Mouse (Mus musculus): ENCODE data around the gene H2-T24. TPM values are rescaled to one million over a fixed set of nuclear protein-coding genes. Genes with fewer than 3 reads are reported as not detected.

H2-T24 gene
- polyA plus RNA-seq, 1 experiment from 2014 or later: 1.4 TPM

GRCm38 (mm10) chr17:35997713-35998510 lies 22.4 kb downstream of the H2-T24 start:
- ATAC-seq: no peak
- no peak overlapping the region for H3K27ac ChIP-seq (ENCODE audit: low read depth, low read length)
- TF ChIP-seq CTCF (IDR thresholded peaks at IDR 0.05; ENCODE audit: low read depth): no peak
- H3K36me3 ChIP-seq (ENCODE audit: control insufficient read depth, insufficient read depth): no peaks in the 10 kb centered on the region
- no peak overlapping the region for H3K4me3 ChIP-seq (ENCODE audit: low read depth, low read length)
- 48% methylated on average over 12 of the region's 12 CpGs for WGBS
- H3K4me1 ChIP-seq (replicated peaks; ENCODE audit: control insufficient read depth, insufficient read depth, low read length): peaks cover 8% of the 10 kb centered on the region
- H3K9ac ChIP-seq (ENCODE audit: low read depth, low read length): no peak overlapping the region
- no peaks in the 10 kb centered on the region for H3K9me3 ChIP-seq (ENCODE audit: control insufficient read depth)
- 0 out of 2 replicates have a peak overlapping the region, but pooled peaks have one; percentile 17 for H3K4me2 ChIP-seq (replicated peaks; ENCODE audit: low read depth)
- H3K27me3 ChIP-seq (replicated peaks; ENCODE audit: control insufficient read depth, insufficient read depth, low read length): no peaks in the 10 kb centered on the region

DNA sequence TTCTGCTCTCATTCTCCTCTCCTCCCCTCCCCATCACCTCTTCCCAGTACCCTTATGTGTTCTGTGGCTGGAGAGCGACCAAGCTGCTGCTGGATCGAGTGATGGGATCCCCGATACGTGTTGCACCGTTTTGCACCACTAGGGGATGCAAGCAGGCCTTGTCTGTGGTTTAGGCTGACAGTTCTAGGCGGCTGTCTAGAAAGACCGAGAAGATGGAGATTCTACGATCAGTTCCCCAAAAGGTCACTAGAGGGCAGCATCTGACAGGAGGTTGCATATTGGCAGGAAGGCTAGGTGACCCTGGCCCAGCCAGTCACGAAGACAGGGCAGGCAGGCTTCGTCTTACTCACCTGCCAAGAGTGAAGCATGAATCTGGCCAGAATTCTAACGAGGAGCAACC lies 23.4 kb downstream of the H2-T24 start:
- peak; percentile 75 for ATAC-seq
- H3K9me3 ChIP-seq (ENCODE audit: control insufficient read depth): no peaks in the 10 kb centered on the region
- no peaks in the 10 kb centered on the region for H3K27me3 ChIP-seq (replicated peaks; ENCODE audit: control insufficient read depth, insufficient read depth, low read length)
- H3K27ac ChIP-seq (ENCODE audit: low read depth, low read length): no peak overlapping the region
- H3K4me1 ChIP-seq (replicated peaks; ENCODE audit: control insufficient read depth, insufficient read depth, low read length): peaks cover 8% of the 10 kb centered on the region
- H3K4me3 ChIP-seq (ENCODE audit: low read depth, low read length): no peak overlapping the region
- TF ChIP-seq CTCF (IDR thresholded peaks at IDR 0.05; ENCODE audit: low read depth): peak; percentile 100
- no peak overlapping the region for H3K9ac ChIP-seq (ENCODE audit: low read depth, low read length)
- no peaks in the 10 kb centered on the region for H3K36me3 ChIP-seq (ENCODE audit: control insufficient read depth, insufficient read depth)
- H3K4me2 ChIP-seq (replicated peaks; ENCODE audit: low read depth): 0 out of 2 replicates have a peak overlapping the region, but pooled peaks have one; percentile 13
- WGBS: 3% methylated on average over 11 of the region's 11 CpGs

DNA sequence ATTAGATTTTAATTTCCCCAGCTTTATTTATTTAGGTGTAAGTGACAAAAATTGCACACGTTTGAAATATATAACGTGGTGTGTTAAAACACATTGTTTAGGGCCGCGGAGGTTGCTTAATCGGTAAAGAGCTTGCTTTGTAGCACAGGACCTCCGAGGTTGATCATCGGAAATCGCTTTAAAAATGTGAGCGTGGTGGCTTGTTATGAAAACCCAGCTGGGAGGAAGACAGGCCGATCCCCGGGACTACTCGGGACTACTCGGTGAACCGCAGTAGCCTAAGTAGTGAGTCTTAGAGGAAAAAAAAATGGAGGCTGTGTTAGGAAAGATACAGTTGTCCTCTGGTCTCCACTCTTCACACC lies 25.5 kb downstream of the H2-T24 start:
- Histone ChIP-seq H3K36me3 (ENCODE audit: control insufficient read depth, insufficient read depth) (no peaks in the 10 kb centered on the region), H3K4me1 (replicated peaks; ENCODE audit: control insufficient read depth, insufficient read depth, low read length) (peaks cover 8% of the 10 kb centered on the region), H3K27me3 (replicated peaks; ENCODE audit: control insufficient read depth, insufficient read depth, low read length) (no peaks in the 10 kb centered on the region), H3K27ac (ENCODE audit: low read depth, low read length) (no peak overlapping the region), H3K9me3 (ENCODE audit: control insufficient read depth) (no peaks in the 10 kb centered on the region), H3K9ac (ENCODE audit: low read depth, low read length) (peak overlapping the region; percentile 51; the same call in 1 of the 2 replicates), H3K4me2 (replicated peaks; ENCODE audit: low read depth) (peak overlapping the region; percentile 60), H3K4me3 (ENCODE audit: low read depth, low read length) (peak overlapping the region; percentile 42)
- TF ChIP-seq CTCF (IDR thresholded peaks at IDR 0.05; ENCODE audit: low read depth): no peak
- no peak for ATAC-seq
- 3% methylated on average over 14 of the region's 14 CpGs for WGBS

GRCm38 (mm10) chr17:35994175-35994878 lies 26.0 kb downstream of the H2-T24 start:
- WGBS: 3% methylated on average over 31 of the region's 31 CpGs
- Histone ChIP-seq H3K4me1 (replicated peaks; ENCODE audit: control insufficient read depth, insufficient read depth, low read length) (peaks cover 8% of the 10 kb centered on the region), H3K4me2 (replicated peaks; ENCODE audit: low read depth) (peak overlapping the region; percentile 60), H3K36me3 (ENCODE audit: control insufficient read depth, insufficient read depth) (no peaks in the 10 kb centered on the region), H3K27ac (ENCODE audit: low read depth, low read length) (peak overlapping the region; percentile 52; the same call in 1 of the 2 replicates), H3K4me3 (ENCODE audit: low read depth, low read length) (peak overlapping the region; percentile 42), H3K27me3 (replicated peaks; ENCODE audit: control insufficient read depth, insufficient read depth, low read length) (no peaks in the 10 kb centered on the region), H3K9me3 (ENCODE audit: control insufficient read depth) (no peaks in the 10 kb centered on the region), H3K9ac (ENCODE audit: low read depth, low read length) (peak overlapping the region; percentile 51; the same call in 1 of the 2 replicates)
- no peak for TF ChIP-seq CTCF (IDR thresholded peaks at IDR 0.05; ENCODE audit: low read depth)
- peak; percentile 27 for ATAC-seq

- no peak overlapping the region for H3K9ac ChIP-seq (ENCODE audit: low read depth, low read length)
- peaks cover 8% of the 10 kb centered on the region for H3K4me1 ChIP-seq (replicated peaks; ENCODE audit: control insufficient read depth, insufficient read depth, low read length)
- peak; percentile 61 for ATAC-seq
- H3K9me3 ChIP-seq (ENCODE audit: control insufficient read depth): no peaks in the 10 kb centered on the region
- TF ChIP-seq CTCF (IDR thresholded peaks at IDR 0.05; ENCODE audit: low read depth): peak; percentile 100
- H3K36me3 ChIP-seq (ENCODE audit: control insufficient read depth, insufficient read depth): peaks cover 2% of the 10 kb centered on the region; the same call in 1 of the 2 replicates
- H3K4me3 ChIP-seq (ENCODE audit: low read depth, low read length): peak overlapping the region; percentile 42; the same call in 1 of the 2 replicates
- WGBS: 5% methylated on average over 17 of the region's 17 CpGs
- H3K4me2 ChIP-seq (replicated peaks; ENCODE audit: low read depth): peak overlapping the region; percentile 60
- no peak overlapping the region for H3K27ac ChIP-seq (ENCODE audit: low read depth, low read length)
- no peaks in the 10 kb centered on the region for H3K27me3 ChIP-seq (replicated peaks; ENCODE audit: control insufficient read depth, insufficient read depth, low read length)
Measured at GRCm38 (mm10) chr17:35993675-35994074, 26.7 kb downstream of the H2-T24 start.

- no peak for TF ChIP-seq CTCF (IDR thresholded peaks at IDR 0.05; ENCODE audit: low read depth)
- no peak; the same call in 1 of the 2 replicates for ATAC-seq
- no peaks in the 10 kb centered on the region for H3K4me1 ChIP-seq (replicated peaks; ENCODE audit: control insufficient read depth, insufficient read depth, low read length)
- H3K4me3 ChIP-seq (ENCODE audit: low read depth, low read length): no peak overlapping the region
- H3K9me3 ChIP-seq (ENCODE audit: control insufficient read depth): no peaks in the 10 kb centered on the region
- 28% methylated on average over 10 of the region's 10 CpGs for WGBS
- H3K9ac ChIP-seq (ENCODE audit: low read depth, low read length): no peak overlapping the region
- H3K36me3 ChIP-seq (ENCODE audit: control insufficient read depth, insufficient read depth): peaks cover 18% of the 10 kb centered on the region; the same call in 1 of the 2 replicates
- H3K4me2 ChIP-seq (replicated peaks; ENCODE audit: low read depth): no peak overlapping the region
- H3K27ac ChIP-seq (ENCODE audit: low read depth, low read length): no peak overlapping the region
- no peaks in the 10 kb centered on the region for H3K27me3 ChIP-seq (replicated peaks; ENCODE audit: control insufficient read depth, insufficient read depth, low read length)
Measured at GRCm38 (mm10) chr17:35991781-35992180, 28.6 kb downstream of the H2-T24 start.
